Mouse (Mus musculus) midbrain, embryonic 16.5 days (tissue): Measurements from ENCODE around the gene 9930111J21Rik1. TPM values are rescaled to one million over a fixed set of nuclear protein-coding genes. Genes with fewer than 3 reads are reported as not detected.
"Not testable (repeated sequence)": the region's sequence is repeated elsewhere in the genome, so short reads cannot be mapped to it uniquely, and the experiment has no call there.

Experiments
- ATAC-seq: fragments of 200-750 bp; cut with Nextera tagmentation; 2 replicates; pipeline ENCODE4 v1.8.0; 2017; ENCODE audit warnings: moderate TSS enrichment
- H3K27ac ChIP-seq: fragments of 300-500 bp; sonication (generic); 2 replicates; pipeline ENCODE4 v1.5.1; 2014; ENCODE audit warnings: mild to moderate bottlenecking, low read length, mixed read lengths
- H3K27me3 ChIP-seq: fragments of 300-500 bp; sonication (generic); 2 replicates; pipeline ENCODE4 v1.6.1; 2014; ENCODE audit warnings: low read depth, low read length, mixed read lengths; ENCODE audit not compliant: control insufficient read depth, insufficient read depth
- H3K36me3 ChIP-seq: fragments of 300-500 bp; sonication (generic); 2 replicates; pipeline ENCODE4 v1.6.1; 2014; ENCODE audit warnings: mild to moderate bottlenecking, low read length, moderate library complexity, mixed read lengths; ENCODE audit not compliant: control insufficient read depth, insufficient read depth
- H3K4me1 ChIP-seq: fragments of 300-500 bp; sonication (generic); 2 replicates; pipeline ENCODE4 v1.6.1; 2014; ENCODE audit warnings: mild to moderate bottlenecking, low read length, mixed read lengths; ENCODE audit not compliant: control insufficient read depth, insufficient read depth
- H3K4me2 ChIP-seq: fragments of 300-500 bp; sonication (generic); 2 replicates; pipeline ENCODE4 v1.6.1; 2014; ENCODE audit warnings: mild to moderate bottlenecking, low read length, mixed read lengths
- H3K4me3 ChIP-seq: fragments of 300-500 bp; sonication (generic); 2 replicates; pipeline ENCODE4 v1.5.1; 2014; ENCODE audit warnings: low read depth, mild to moderate bottlenecking, low read length, moderate library complexity, mixed read lengths
- H3K9ac ChIP-seq: fragments of 300-500 bp; sonication (generic); 2 replicates; pipeline ENCODE4 v1.6.1; 2014; ENCODE audit warnings: low read depth, low read length, mixed read lengths
- H3K9me3 ChIP-seq: fragments of 300-500 bp; sonication (generic); replicated peaks from 2 replicates; pipeline ENCODE4 v1.6.1; 2014; ENCODE audit warnings: mild to moderate bottlenecking, low read length, mixed read lengths; ENCODE audit not compliant: control insufficient read depth, poor library complexity, severe bottlenecking
- WGBS: fragments of 180-500 bp; shearing (Covaris S2); extraction: QIAGEN DNeasy Blood & Tissue Kit; methylation state at CpG from one replicate; pipeline ENCODE4 v1.1.7; 2014; 5-methylcytosine and 5-hydroxymethylcytosine counted together
- polyA plus RNA-seq: library from polyadenylated mRNA; unstranded; fragments of >200 nt; fragmentation: Nextera tagmentation; extraction: Ambion mirVana; gene quantifications from 2 replicates; pipeline ENCODE4 v1.2.1, GENCODE M21; 2015

9930111J21Rik1 gene
- polyA plus RNA-seq, 1 experiment from 2014 or later: 0.28 TPM

- H3K4me1 ChIP-seq, H3K36me3 ChIP-seq, H3K9ac ChIP-seq, H3K4me2 ChIP-seq, H3K27ac ChIP-seq, H3K9me3 ChIP-seq, ATAC-seq, H3K4me3 ChIP-seq, H3K27me3 ChIP-seq: not testable (repeated sequence)
- 87% methylated on average over 2 of the region's 3 CpGs for WGBS
These were observed 9.0 kb upstream of the 9930111J21Rik1 start for GRCm38 (mm10) chr11:48988219-48988618.

GRCm38 (mm10) chr11:48982848-48983247 is 3.6 kb upstream of the 9930111J21Rik1 start:
- H3K27me3 ChIP-seq, H3K4me3 ChIP-seq, ATAC-seq, H3K9ac ChIP-seq, H3K27ac ChIP-seq, H3K4me2 ChIP-seq, H3K4me1 ChIP-seq, H3K36me3 ChIP-seq, H3K9me3 ChIP-seq: not testable (repeated sequence)
- WGBS: no CpG with 5 or more reads among the region's 3 CpGs

- not testable (repeated sequence) for H3K4me2 ChIP-seq, H3K27ac ChIP-seq
- WGBS: no CpG with 5 or more reads among the region's 5 CpGs
These were observed 854 bp upstream of the 9930111J21Rik1 start for GRCm38 (mm10) chr11:48980052-48980451.

GRCm38 (mm10) chr11:48978240-48978939 is 808 bp downstream of the 9930111J21Rik1 start, which contains the start of gene Olfr56:
Gene Olfr56 (plus strand): TSS chr11:48978889.
- not testable (repeated sequence) for H3K27me3 ChIP-seq, H3K4me3 ChIP-seq, ATAC-seq, H3K27ac ChIP-seq, H3K9me3 ChIP-seq, H3K36me3 ChIP-seq, H3K4me2 ChIP-seq, H3K4me1 ChIP-seq, H3K9ac ChIP-seq
- WGBS: no CpG with 5 or more reads among the region's 1 CpGs

More at GRCm38 (mm10) chr11:48980052-48980451, 854 bp upstream of the 9930111J21Rik1 start:
- H3K4me1 ChIP-seq, H3K4me3 ChIP-seq, H3K9ac ChIP-seq, H3K27me3 ChIP-seq, H3K36me3 ChIP-seq, H3K9me3 ChIP-seq, ATAC-seq: not testable (repeated sequence)

- H3K9ac ChIP-seq, H3K4me2 ChIP-seq, H3K4me3 ChIP-seq, H3K4me1 ChIP-seq, H3K27me3 ChIP-seq, H3K27ac ChIP-seq, H3K9me3 ChIP-seq, ATAC-seq, H3K36me3 ChIP-seq: not testable (repeated sequence)
- WGBS: no CpG with 5 or more reads among the region's 1 CpGs
These were observed 4.5 kb downstream of the 9930111J21Rik1 start for GRCm38 (mm10) chr11:48974686-48975085.

- H3K9ac ChIP-seq, H3K4me3 ChIP-seq, H3K4me1 ChIP-seq, H3K36me3 ChIP-seq, H3K9me3 ChIP-seq, ATAC-seq, H3K27me3 ChIP-seq, H3K4me2 ChIP-seq, H3K27ac ChIP-seq: not testable (repeated sequence)
- 92% methylated on average over 6 of the region's 6 CpGs for WGBS
These were observed 33.1 kb downstream of the 9930111J21Rik1 start, which contains the start of gene Psme2b for GRCm38 (mm10) chr11:48946090-48946489. Gene Psme2b (minus strand): TSS chr11:48946190.

- H3K4me2 ChIP-seq, ATAC-seq, H3K9ac ChIP-seq, H3K27me3 ChIP-seq, H3K4me1 ChIP-seq, H3K4me3 ChIP-seq, H3K27ac ChIP-seq, H3K9me3 ChIP-seq, H3K36me3 ChIP-seq: not testable (repeated sequence)
These were observed 39.9 kb downstream of the 9930111J21Rik1 start for GRCm38 (mm10) chr11:48939286-48939685.

GRCm38 (mm10) chr11:48935291-48935690 is 43.9 kb downstream of the 9930111J21Rik1 start:
- not testable (repeated sequence) for H3K36me3 ChIP-seq, H3K9me3 ChIP-seq, H3K4me3 ChIP-seq, H3K4me2 ChIP-seq, H3K4me1 ChIP-seq, ATAC-seq, H3K27me3 ChIP-seq, H3K27ac ChIP-seq, H3K9ac ChIP-seq
- WGBS: no CpG with 5 or more reads among the region's 3 CpGs

GRCm38 (mm10) chr11:48933923-48934322 is 45.3 kb downstream of the 9930111J21Rik1 start:
- H3K36me3 ChIP-seq, H3K4me2 ChIP-seq, ATAC-seq, H3K4me1 ChIP-seq, H3K9ac ChIP-seq, H3K9me3 ChIP-seq, H3K4me3 ChIP-seq, H3K27ac ChIP-seq, H3K27me3 ChIP-seq: not testable (repeated sequence)
- 78% methylated on average over 1 of the region's 1 CpGs for WGBS
